Mouse (Mus musculus): ENCODE measurements at regions not wholly inside any gene's neighbourhood (a gene's known extent, or its start where the extent isn't known, plus 50 kb on each side); places are given as distances from the start of the nearest gene placed in this dataset.

DNA sequence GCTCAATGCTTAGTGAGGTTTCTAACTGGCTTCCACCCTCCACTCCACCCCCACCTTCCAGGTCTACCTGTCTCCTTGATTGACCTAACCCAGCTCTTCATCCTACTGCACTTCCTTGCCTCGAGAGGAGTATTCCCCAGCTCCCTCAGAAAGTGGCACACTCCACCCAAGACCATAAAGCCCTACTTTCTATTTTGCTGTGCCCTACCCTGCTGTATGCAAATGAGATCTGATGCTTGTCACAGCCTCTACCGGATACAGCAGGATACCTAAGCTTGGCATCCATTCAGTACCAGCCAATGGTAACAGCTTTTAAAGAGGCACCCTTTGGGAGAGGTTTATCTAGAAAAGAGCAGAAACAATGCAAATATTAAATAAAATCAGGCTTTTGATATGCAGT is 92.1 kb upstream of the Rreb1 start:
- no peak for TF ChIP-seq POLR2A (IDR thresholded peaks at IDR 0.05; ENCODE audit: low read depth, low read length)
- TF ChIP-seq CTCF (IDR thresholded peaks at IDR 0.05; ENCODE audit: extremely low read depth, insufficient read depth, insufficient read length, insufficient replicate concordance), result no peak
